Mouse (Mus musculus) heart, adult 2 months (tissue): ENCODE data around the gene Tfec. TPM values are rescaled to one million over a fixed set of nuclear protein-coding genes. Genes with fewer than 3 reads are reported as not detected.

Experiments
- DNase-seq, 2 experiments: peaks; one replicate each; pipeline ENCODE4 v3.0.0; 2021
- H3K27ac ChIP-seq: fragments of 200-600 bp; 2 replicates; pipeline ENCODE4 v1.8.1; 2022
- H3K27me3 ChIP-seq: fragments of 200-500 bp; 2 replicates; pipeline ENCODE4 v1.6.1; 2012; ENCODE audit warnings: mild to moderate bottlenecking, low read length, inconsistent platforms, mixed read lengths; ENCODE audit not compliant: control insufficient read depth, insufficient read depth
- H3K36me3 ChIP-seq: fragments of 200-500 bp; 2 replicates; pipeline ENCODE4 v1.6.1; 2012; ENCODE audit warnings: low read length, inconsistent platforms; ENCODE audit not compliant: control insufficient read depth, insufficient read depth
- H3K4me1 ChIP-seq: fragments of 200-500 bp; 2 replicates; pipeline ENCODE4 v1.6.1; 2011; ENCODE audit warnings: low read length; ENCODE audit not compliant: control insufficient read depth, insufficient read depth
- H3K4me3 ChIP-seq: fragments of 200-600 bp; 2 replicates; pipeline ENCODE4 v1.8.1; 2022
- H3K79me2 ChIP-seq: fragments of 200-500 bp; replicated peaks from 2 replicates; pipeline ENCODE4 v1.6.1; 2012; ENCODE audit warnings: mild to moderate bottlenecking, inconsistent platforms, low read length, moderate library complexity, mixed read lengths; ENCODE audit not compliant: control insufficient read depth, insufficient read depth
- H3K9ac ChIP-seq: fragments of 200-500 bp; 2 replicates; pipeline ENCODE4 v1.6.1; 2012; ENCODE audit warnings: low read depth, mild to moderate bottlenecking, control low read depth, inconsistent platforms, low read length, mixed read lengths
- CTCF ChIP-seq: fragments of 200-600 bp; IDR thresholded peaks from 2 replicates; pipeline ENCODE4 v1.8.1; 2022; ENCODE audit warnings: antibody characterized with exemption, mild to moderate bottlenecking, moderate library complexity
- EP300 ChIP-seq: fragments of 200-500 bp; IDR thresholded peaks from 2 replicates; pipeline ENCODE4 v1.6.1; 2011; ENCODE audit warnings: low read depth, low read length, control low read depth; ENCODE audit not compliant: insufficient read depth
- POLR2A ChIP-seq: fragments of 200-500 bp; IDR thresholded peaks from 2 replicates; pipeline ENCODE4 v1.6.1; 2011; ENCODE audit warnings: mild to moderate bottlenecking, low read depth, low read length, control low read depth; ENCODE audit not compliant: insufficient read depth
- WGBS: fragments of 180-500 bp; shearing (Covaris S2); methylation state at CpG from one replicate; pipeline ENCODE4 v1.1.7; 2018; 5-methylcytosine and 5-hydroxymethylcytosine counted together
- intact Hi-C: fragments of 180-260 bp; cut with DNase I; formaldehyde crosslinking; loops from one replicate; pipeline ENCODE4 v1.15.1; 2025
- polyA plus RNA-seq: library from polyadenylated mRNA; depleted of rRNA; stranded (reverse); fragments of >200 nt; gene quantifications from 2 replicates; pipeline ENCODE4 v1.2.3, GENCODE M21; 2012
- total RNA-seq, 2 experiments: library from RNA; stranded (reverse); gene quantifications; 2 replicates each; pipeline ENCODE4 v1.2.3; 2021

The Tfec gene
- total and polyA plus RNA-seq, 3 experiments: 0.10 to 0.26 (median 0.18) TPM

DNA sequence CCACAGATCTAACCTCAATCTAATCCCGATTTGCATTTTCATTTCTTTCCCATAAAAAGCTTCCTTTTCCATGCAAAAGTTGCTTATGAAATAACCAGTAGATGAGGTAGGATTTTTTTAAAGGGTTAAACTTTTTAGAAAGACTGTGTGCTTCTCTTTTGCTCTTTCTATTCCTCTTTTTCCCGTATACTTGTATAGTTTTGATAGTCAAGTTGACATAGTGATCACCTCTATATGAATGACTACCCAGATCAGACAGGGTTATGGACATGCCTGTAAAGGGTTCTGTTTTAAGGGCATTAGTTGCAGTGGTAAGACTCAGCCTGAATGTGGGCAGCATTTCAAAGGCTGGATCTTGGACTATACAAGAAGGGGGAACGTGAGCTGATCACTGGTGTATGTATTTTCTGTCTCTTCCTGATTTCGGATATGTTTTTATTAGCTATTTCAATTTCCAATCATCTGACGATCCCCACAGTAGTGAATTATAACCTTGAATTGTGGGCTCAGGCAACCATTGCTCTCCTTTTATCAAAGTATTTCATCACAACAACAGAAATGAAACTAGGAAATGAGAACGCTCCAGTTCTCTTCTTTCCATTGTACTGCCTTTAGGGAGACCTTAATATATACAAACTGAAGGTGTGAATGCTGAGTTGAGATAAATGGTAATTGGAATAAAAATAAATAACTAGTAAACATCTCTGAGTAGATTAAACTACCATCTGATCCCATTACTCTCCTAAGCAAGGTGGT is 35.3 kb downstream of the Tfec start:
- Histone ChIP-seq H3K79me2 (no peaks in the 10 kb centered on the region), H3K27ac (no peak overlapping the region), H3K36me3 (no peaks in the 10 kb centered on the region), H3K27me3 (no peaks in the 10 kb centered on the region), H3K9ac (no peak overlapping the region), H3K4me1 (no peaks in the 10 kb centered on the region), H3K4me3 (no peak overlapping the region)
- no peak for TF ChIP-seq CTCF
- no peak for TF ChIP-seq POLR2A
- TF ChIP-seq EP300: no peak
- DNase-seq: no peak
- intact Hi-C loops: no loop called here
- 85% methylated on average over 6 of the region's 6 CpGs for WGBS

DNA sequence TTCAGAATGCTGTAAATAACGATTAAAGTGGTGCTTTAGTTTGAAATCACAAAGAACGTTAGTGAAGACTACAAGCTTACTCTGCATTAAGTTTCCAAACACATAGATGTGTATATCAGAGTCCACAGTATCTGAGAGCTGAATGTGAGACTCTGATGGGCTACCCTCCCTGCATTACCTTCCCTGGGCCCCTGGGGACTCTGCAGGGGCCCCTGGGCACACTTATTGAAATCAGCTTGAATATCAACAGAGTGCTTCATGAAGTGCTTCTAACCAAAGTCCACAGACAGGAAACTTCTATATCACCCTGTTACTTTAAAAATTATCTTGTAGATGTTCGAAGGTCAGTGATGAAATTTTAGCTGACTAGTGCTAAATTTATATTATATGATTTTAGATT is 36.2 kb downstream of the Tfec start:
- no peak for DNase-seq
- intact Hi-C loops: no loop called here
- Histone ChIP-seq H3K9ac (no peak overlapping the region), H3K4me1 (no peaks in the 10 kb centered on the region), H3K79me2 (no peaks in the 10 kb centered on the region), H3K4me3 (no peak overlapping the region), H3K27me3 (no peaks in the 10 kb centered on the region), H3K27ac (no peak overlapping the region), H3K36me3 (no peaks in the 10 kb centered on the region)
- 83% methylated on average over 3 of the region's 3 CpGs for WGBS
- TF ChIP-seq EP300: no peak

DNA sequence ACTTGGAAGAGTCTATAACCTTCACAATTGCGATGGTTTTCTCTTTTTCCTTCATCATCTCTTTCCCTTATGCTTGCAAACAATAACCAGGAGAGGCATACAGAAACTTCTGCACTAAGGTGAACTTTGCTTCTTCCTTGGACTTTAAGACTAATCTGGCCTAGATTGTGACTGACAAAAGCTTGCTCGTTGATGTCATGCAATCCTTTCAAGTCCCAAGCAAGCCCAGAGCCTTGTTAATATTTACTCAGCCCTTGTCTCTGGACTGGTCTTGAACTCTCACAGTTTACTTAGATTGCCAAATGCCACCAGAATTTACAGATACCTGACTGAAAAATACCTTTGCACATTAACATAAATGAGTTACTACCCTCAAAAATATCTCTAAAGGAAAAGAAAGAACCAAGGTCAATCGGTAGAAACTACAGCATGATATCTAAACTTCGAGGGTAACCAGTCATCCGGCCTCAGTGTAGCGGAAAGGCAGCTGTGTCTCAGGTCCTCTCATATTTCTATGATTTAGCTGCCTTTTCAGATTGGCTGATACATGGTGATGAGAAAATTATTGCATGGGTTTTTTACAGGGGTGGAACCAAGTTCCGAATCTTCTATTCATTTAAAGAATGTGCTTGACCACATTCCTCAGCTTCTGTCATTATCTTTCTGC is 42.2 kb downstream of the Tfec start:
- H3K27ac ChIP-seq: no peak overlapping the region
- WGBS: 82% methylated on average over 7 of the region's 7 CpGs
- intact Hi-C loops: no loop called here

DNA sequence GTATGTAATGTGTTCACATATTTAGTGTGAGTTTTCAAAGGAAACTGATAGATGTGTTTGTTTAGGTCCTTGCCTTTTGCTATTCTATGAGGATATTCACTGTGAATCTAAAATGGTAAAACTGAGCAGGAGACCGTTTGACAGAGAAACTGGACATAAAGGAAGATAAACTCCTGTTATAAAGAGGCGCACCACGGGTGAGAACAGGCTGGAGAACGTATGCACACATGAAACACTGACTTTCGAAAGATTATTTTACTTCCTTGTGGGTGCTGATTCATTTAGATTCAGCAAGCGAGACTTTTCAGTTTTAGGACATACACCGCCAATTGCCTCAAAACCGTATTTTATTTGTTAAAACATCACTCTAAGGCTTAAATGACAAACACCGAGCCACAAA is 43.3 kb downstream of the Tfec start:
- WGBS: 76% methylated on average over 9 of the region's 9 CpGs
- TF ChIP-seq CTCF: no peak
- no peak for TF ChIP-seq EP300
- no peak for TF ChIP-seq POLR2A
- DNase-seq: no peak

More for the DNA sequence above, 42.2 kb downstream of the Tfec start:
- H3K79me2 ChIP-seq: no peaks in the 10 kb centered on the region
- H3K4me3 ChIP-seq: no peak overlapping the region
- TF ChIP-seq POLR2A: no peak
- no peak for DNase-seq
- H3K27me3 ChIP-seq: no peaks in the 10 kb centered on the region
- no peaks in the 10 kb centered on the region for H3K4me1 ChIP-seq
- no peak overlapping the region for H3K9ac ChIP-seq
- H3K36me3 ChIP-seq: no peaks in the 10 kb centered on the region

DNA sequence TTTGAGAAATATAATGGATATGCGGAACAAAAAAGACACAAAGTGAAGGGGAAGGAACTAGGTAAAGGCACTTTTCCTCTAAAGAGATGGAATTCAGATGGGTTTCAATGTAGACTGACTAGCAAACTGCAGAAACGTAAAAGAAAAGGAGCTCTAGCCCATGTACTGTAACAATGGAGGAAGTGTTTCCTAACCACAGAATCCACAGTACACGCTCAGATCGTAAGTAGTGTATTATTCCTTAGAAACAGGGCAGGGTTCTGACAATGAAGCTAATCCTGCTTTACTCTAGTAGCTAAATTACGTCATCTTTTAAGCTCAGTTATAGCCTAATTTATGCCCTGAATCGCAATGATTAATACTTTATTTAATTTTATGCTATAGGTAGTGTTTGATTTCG is 51.7 kb downstream of the Tfec start:
- no peak overlapping the region for H3K4me3 ChIP-seq
- DNase-seq: no peak
- H3K27me3 ChIP-seq: no peaks in the 10 kb centered on the region
- no peak overlapping the region for H3K9ac ChIP-seq
- TF ChIP-seq POLR2A (no peak), EP300 (no peak), CTCF (no peak)
- no peaks in the 10 kb centered on the region for H3K4me1 ChIP-seq
- H3K79me2 ChIP-seq: no peaks in the 10 kb centered on the region
- no peak overlapping the region for H3K27ac ChIP-seq
- H3K36me3 ChIP-seq: no peaks in the 10 kb centered on the region
- intact Hi-C loops: no loop called here
- 85% methylated on average over 7 of the region's 7 CpGs for WGBS

More for the DNA sequence above, 43.3 kb downstream of the Tfec start:
- H3K4me1 ChIP-seq: no peaks in the 10 kb centered on the region
- H3K4me3 ChIP-seq: no peak overlapping the region
- H3K27ac ChIP-seq: no peak overlapping the region
- H3K9ac ChIP-seq: no peak overlapping the region
- no peaks in the 10 kb centered on the region for H3K36me3 ChIP-seq
- intact Hi-C loops: no loop called here
- no peaks in the 10 kb centered on the region for H3K79me2 ChIP-seq
- H3K27me3 ChIP-seq: no peaks in the 10 kb centered on the region

DNA sequence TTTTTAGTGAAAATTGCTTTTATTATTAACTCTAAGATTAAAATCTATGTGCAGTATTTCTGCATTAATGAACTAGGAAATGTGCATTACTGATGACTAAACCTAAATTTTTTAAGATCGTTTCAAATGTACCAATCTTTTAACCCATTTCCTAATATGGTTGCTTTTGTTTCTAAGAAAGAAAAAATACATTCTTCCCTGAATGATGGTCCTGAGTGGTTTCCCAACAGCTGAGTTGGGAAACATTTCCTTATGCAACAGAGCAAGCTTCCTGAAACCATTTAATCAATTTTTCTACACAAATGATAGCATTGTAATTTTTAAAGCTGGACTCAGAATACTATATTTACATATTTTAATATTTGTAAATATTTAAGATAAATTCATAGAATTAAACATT is 62.6 kb downstream of the Tfec start:
- H3K4me1 ChIP-seq: no peaks in the 10 kb centered on the region
- H3K27ac ChIP-seq: no peak overlapping the region
- no peak for DNase-seq
- no peak overlapping the region for H3K9ac ChIP-seq
- H3K79me2 ChIP-seq: no peaks in the 10 kb centered on the region
- no peak for TF ChIP-seq CTCF
- TF ChIP-seq EP300: no peak
- TF ChIP-seq POLR2A: no peak
- H3K4me3 ChIP-seq: no peak overlapping the region
- 50% methylated on average over 1 of the region's 1 CpGs for WGBS
- peaks cover 2% of the 10 kb centered on the region; the same call in 1 of the 2 replicates for H3K27me3 ChIP-seq
- intact Hi-C loops: no loop called here
- H3K36me3 ChIP-seq: no peaks in the 10 kb centered on the region
